Mouse (Mus musculus) cerebellum, adult 11-12 months (tissue): ENCODE data around the gene Yif1a.
A peak's percentile ranks its signal among the peaks of the same experiment; 100 is the strongest.

Experiments used
- DNase-seq: peaks from one replicate; pipeline ENCODE4 v3.0.0; 2022

Yif1a gene

GRCm38 (mm10) chr19:5086533-5086932 lies 1.8 kb upstream of the Yif1a start:
- DNase-seq: peak; percentile 29

GRCm38 (mm10) chr19:5089324-5089723 lies 986 bp downstream of the Yif1a start:
- DNase-seq: peak; percentile 62

DNA sequence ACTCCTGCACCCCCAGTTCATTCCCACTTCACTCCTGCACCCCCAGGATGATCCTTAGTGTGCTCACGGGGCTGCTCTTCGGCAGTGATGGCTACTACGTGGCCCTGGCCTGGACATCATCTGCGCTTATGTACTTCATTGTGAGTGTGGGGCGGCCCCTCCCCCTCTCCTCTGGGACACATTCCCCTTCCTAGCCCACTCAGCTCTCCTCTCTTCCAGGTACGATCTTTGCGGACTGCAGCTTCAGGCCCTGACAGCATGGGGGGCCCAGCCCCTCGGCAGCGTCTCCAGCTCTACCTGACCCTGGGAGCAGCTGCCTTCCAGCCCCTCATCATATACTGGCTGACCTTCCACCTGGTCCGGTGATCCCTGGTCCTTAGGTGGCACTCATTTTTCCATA lies 3.7 kb downstream of the Yif1a start:
- peak; percentile 57 for DNase-seq

DNA sequence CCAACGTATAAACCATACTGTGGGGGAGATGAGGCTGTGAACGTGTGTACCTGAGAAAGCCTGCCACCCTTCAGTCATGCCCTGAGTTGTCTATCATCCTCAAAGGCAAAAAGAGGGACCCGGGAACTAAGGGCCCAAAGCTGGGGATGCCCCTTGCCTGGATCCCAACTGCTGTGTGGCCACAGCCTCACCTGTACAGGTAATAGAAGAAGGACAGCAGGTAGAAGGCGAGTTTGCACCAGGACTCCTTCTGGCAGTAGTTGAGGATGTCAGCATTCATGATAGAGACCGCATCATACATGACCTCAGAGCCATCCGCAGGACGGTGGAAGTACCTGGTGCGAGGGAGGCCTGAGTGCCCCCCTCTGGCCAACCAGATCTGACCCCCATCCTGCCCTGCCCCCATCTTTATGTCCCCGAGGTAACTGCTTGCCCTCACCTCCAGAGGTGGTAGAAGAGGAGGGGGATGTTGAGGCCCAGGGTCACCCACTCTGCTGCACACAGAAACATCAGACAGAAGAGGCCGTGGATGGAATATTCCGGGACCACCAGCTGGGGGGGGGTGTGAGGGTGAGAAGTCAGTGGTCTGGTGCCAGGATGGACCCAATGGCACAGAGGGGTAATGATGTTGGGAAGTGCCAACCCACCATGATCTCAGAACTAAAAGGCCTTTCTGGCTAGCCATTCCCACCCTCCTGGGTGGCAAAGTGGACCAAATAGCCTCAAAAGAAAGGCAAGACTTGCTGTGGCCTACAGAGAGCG lies 5.3 kb downstream of the Yif1a start:
- DNase-seq: peak; percentile 74

DNA sequence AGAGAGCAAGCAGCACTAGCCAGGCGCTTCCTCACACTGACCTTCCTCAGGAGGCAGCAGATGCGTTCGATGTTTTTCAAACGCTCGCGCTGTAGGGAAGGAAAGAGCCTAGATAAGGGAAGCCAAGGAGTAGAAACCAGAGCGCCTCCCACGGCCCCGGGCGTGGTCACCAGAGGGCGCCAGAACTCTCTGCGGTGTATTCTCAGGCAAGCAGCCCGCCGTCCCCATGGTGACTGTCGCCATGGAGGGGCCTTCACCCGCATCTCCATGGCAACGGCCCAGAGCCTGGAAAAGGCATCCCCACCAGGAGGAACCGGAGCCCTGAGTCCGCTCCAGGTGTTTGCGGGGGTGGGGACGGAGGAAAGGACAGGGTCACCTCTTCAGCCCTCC lies 5.9 kb downstream of the Yif1a start:
- peak; percentile 93 for DNase-seq

DNA sequence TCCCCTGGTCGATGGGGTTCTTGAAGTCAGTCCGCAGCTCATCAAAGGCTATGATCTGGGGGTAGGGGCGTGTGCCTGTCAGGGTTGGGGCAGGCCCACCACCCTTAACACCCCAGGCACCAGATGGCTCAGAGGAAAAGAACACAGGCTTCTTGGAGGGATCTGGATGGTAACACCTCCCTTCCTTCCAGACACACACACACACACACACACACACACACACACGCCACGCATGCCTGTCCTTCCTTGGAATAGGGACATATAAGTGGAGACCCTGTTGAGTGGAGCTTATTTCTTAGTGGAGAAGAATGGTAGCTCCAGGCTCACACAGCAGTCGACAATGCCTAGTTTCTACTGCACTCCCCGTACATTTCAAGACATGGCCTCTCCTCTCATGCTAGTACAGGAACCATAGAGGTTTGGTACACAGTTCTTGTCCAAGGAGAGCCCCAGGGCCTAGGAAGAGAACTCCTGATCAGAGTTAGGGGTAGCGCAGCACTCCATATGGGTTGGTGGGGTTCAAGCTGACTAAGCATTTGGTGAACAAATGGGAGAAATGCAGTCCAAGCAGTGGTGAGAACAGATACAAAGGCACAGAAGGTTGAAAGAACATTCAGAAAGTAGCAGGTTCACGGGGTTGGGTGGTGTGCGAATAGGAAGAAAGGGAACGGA lies 6.5 kb downstream of the Yif1a start:
- peak; percentile 28 for DNase-seq

GRCm38 (mm10) chr19:5095887-5096474 lies 7.6 kb downstream of the Yif1a start:
- DNase-seq: peak; percentile 66

DNA sequence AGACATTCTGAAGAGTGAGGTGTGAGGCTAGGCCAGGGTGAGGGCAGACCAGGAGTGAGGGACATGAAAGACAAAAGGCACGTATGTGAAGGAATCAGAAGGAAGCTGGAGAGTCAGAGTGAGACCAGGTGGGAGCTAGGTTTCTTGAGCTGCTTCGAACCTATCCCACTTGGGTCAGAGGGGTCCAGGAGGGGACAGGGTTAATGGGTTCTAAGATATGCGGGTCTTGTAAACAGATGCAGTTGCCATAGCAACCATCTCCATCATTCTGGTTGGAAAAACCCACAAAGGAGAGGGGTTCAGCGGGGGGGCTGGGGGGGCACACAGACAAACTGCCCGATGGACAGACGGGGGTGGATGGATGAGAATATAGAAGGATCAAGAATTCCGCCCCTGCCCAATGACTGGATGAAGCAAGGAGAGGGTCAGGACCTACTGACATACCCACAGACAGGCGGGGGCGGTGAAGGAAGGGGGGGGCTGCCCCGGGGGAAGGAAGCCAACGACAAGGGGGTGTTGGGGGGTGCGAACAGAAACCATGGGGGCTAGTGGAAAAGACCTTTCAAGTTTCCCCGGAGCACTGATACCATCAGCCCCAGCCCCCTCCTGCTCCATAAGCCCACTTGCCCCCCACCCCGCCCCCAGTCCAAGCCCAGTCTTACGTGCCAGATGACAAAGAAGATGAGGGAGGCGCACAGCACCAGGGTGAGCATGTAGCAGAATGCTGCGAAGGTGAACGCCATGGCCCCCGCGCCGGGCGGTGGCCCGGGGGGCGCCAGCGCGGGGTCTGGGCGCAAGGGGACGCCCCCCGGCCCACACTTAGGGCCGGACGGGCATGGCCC lies 9.4 kb downstream of the Yif1a start:
- DNase-seq: peak; percentile 37

GRCm38 (mm10) chr19:5098363-5099143 lies 10.2 kb downstream of the Yif1a start, which contains the start of gene Cnih2:
TSS of gene Cnih2 (minus strand) at chr19:5098521.
- DNase-seq: peak; percentile 78

GRCm38 (mm10) chr19:5106074-5106473 lies 17.7 kb downstream of the Yif1a start:
- DNase-seq: peak; percentile 68

- DNase-seq: peak; percentile 99
These were observed 18.4 kb downstream of the Yif1a start, which contains the start of gene Rab1b for GRCm38 (mm10) chr19:5106731-5107191. TSS of gene Rab1b (minus strand) at chr19:5107072.

DNA sequence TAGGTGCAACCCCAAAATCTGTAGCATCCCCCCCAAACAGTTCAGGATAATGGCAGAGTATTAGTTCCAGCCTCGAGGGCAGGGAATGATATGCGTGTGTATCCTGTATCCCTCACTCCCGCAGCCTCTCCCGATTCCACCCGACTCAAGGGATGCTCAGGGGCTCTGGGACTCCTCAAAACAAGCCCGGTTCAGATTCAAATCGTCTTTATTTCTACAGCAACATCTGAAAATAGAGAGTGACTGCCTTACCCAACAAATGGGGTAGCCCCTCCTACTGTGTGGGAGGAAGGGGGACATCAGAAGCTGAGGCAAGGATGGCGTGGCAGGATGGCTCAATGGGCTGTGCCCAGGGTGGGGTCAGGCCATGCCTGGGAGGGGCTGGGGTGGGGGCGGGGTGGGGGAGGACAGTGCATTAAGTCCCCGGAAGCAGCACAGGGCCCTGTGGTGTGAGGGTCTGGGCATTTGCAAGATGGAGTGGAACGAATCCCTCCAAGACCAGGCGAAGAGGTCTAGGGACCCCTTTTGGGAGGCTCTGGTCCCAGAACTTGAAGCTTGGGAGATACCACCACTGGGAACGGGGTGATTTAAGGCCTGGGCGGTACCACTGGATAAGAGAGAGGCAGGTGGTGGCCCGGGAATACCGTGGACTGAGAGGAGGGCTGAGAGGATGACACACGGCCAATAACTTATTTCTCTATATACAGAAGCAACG lies 19.4 kb downstream of the Yif1a start:
- peak; percentile 73 for DNase-seq

- no peak for DNase-seq
These were observed 19.9 kb downstream of the Yif1a start for GRCm38 (mm10) chr19:5108271-5108575.

DNA sequence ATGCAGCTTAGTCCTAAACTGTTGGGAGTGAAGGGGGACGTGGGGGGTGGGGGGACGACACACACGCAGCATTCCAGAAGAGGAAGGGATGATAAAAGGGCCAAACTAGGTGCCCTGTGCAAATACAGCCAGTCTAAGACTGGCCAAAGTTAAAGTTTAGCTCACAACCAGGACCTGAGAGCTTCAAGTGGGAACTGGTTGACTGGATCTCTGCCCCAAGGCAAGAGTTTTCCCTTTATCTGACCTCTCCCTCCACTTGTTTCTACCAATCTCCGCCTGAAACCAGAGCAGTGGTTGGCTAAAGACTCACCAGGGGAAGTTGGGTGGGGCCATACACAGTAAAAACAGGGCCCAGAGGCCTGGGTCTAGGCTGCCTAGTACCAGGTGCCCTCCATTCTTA lies 20.4 kb downstream of the Yif1a start:
- no peak for DNase-seq

DNA sequence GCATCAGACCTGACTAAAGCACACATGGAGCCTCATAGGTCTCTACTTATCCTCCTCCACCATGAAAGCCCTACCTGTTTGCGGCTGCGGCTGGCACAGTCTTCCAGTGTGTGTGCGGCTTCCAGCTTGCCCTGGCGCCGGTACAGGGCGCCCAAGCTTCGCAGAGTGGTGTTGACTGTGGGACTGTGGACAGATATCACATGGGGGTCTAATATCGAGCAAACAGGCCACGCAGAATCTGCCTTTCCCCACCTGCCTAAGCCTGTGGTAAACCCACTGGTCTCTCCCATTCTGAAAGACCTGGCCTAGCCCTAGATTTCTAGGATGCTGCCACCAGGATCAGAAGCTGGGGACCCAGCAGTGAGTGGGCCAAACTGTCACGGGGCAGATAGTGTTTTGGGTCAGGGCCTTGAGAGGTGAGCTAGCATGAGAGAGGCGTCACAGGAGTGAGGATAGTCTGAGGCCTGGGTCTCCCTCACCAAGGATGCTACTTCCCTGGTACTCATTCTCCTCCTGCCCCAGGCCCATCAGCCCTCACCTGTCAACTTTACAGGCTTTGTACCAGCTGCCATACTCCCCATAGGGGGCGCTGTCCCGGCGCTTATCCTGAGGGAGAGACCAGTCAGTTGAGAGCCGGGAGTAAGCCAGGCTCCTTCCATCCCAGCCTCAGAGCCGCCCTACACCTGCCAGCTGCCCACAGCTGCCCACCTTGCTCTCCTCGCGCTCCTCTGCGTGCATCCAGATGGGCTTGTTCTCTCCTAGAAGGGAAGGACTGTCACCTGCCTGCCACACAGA lies 21.5 kb downstream of the Yif1a start:
- peak; percentile 61 for DNase-seq

DNA sequence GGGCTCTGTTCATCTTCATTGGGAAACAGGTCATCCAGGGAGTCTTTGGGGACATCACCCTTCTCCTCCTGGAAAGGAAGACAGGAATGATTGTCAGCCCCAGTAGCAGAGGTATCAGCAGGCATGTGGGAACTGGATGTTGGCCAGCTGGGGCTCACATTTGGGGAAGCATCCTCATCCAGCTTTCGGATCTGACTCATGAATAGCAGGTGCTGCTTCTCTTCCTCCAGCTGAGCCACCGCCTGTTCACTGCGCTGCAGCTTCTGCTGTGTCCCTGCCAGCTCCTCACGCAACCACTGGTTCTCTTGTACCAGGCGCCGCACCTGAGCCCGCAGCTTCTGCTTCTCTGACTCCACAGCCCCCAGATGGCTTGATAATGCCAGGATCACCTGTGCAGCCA lies 25.4 kb downstream of the Yif1a start:
- DNase-seq: peak; percentile 63

- DNase-seq: peak; percentile 91
These were observed 29.4 kb downstream of the Yif1a start for GRCm38 (mm10) chr19:5117494-5118383.

DNA sequence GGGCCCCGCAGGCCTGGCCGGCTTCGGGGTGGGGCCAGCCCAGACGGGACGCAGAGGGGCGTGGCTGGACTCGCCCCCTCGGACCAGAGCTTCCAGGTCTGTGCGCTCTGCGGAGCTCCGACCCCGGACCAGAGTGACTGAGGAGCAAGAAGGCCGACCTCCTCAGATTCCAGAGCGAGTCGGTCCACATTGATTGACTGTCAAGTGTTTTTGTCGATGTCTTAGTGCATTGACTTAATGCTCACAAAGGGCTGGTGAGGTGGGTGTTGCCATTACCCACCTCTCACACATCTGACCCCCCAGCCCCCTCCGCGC lies 30.0 kb downstream of the Yif1a start, which contains the start of gene Klc2:
Klc2 (minus strand) TSS at position 177 of the 315 bp plus-strand sequence.
- DNase-seq: no peak

DNA sequence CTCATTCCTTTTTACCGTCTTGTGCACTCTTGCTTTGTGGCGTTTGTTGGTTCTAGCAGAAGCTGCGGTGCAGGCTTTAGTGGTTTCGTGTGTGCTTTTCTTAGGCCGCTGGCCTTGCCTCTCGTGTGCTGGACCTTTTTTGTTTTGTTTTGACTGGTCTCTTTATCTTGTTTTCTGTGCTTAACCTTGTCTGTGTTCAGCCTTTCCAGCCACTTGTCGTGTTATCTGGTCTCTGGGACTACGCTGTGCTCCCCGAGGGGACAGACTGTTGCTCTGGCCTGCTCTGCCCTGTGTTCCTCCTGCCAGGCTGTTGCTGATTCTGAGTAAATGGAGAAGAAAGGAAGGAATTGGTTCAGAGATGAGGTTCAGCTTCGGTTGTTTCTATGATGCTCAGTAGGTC lies 34.2 kb downstream of the Yif1a start:
- DNase-seq: no peak

GRCm38 (mm10) chr19:5123241-5123640 lies 34.9 kb downstream of the Yif1a start:
- no peak for DNase-seq
